Mouse (Mus musculus): ENCODE measurements around the gene Ifi204. TPM values are rescaled to one million over a fixed set of nuclear protein-coding genes. Genes with fewer than 3 reads are reported as not detected.
"Not testable (repeated sequence)": the region's sequence is repeated elsewhere in the genome, so short reads cannot be mapped to it uniquely, and the experiment has no call there.

The Ifi204 gene
- polyA plus RNA-seq, 1 experiment, result 21.3 TPM

- Histone ChIP-seq H3K27ac (ENCODE audit: control insufficient read depth, insufficient read depth, low read depth, low read length, poor library complexity) (no peak overlapping the region), H3K4me1 (ENCODE audit: control insufficient read depth, insufficient read depth, low read length) (no peaks in the 10 kb centered on the region), H3K4me3 (replicated peaks; ENCODE audit: control insufficient read depth, low read depth, low read length) (no peak overlapping the region)
- no peak for TF ChIP-seq CTCF (IDR thresholded peaks at IDR 0.05; ENCODE audit: control insufficient read depth, insufficient read depth, low read length)
- TF ChIP-seq POLR2A (IDR thresholded peaks at IDR 0.05; ENCODE audit: borderline replicate concordance, control insufficient read depth, low read depth, low read length), result no peak
These were observed 26.2 kb downstream of the Ifi204 start for GRCm38 (mm10) chr1:173740537-173740936.

- Histone ChIP-seq H3K4me1 (ENCODE audit: control insufficient read depth, insufficient read depth, low read length) (no peaks in the 10 kb centered on the region), H3K4me3 (replicated peaks; ENCODE audit: control insufficient read depth, low read depth, low read length) (no peak overlapping the region), H3K27ac (ENCODE audit: control insufficient read depth, insufficient read depth, low read depth, low read length, poor library complexity) (no peak overlapping the region)
- WGBS, result 60% methylated on average over 2 of the region's 2 CpGs
- TF ChIP-seq CTCF (IDR thresholded peaks at IDR 0.05; ENCODE audit: control insufficient read depth, insufficient read depth, low read length) (no peak), POLR2A (IDR thresholded peaks at IDR 0.05; ENCODE audit: borderline replicate concordance, control insufficient read depth, low read depth, low read length) (no peak)
These were observed 29.8 kb downstream of the Ifi204 start for GRCm38 (mm10) chr1:173736986-173737385.

- H3K4me3 ChIP-seq (replicated peaks; ENCODE audit: control insufficient read depth, low read depth, low read length); H3K27ac ChIP-seq (ENCODE audit: control insufficient read depth, insufficient read depth, low read depth, low read length, poor library complexity); H3K4me1 ChIP-seq (ENCODE audit: control insufficient read depth, insufficient read depth, low read length): not testable (repeated sequence)
- 79% methylated on average over 4 of the region's 4 CpGs for WGBS
These were observed 31.7 kb downstream of the Ifi204 start for GRCm38 (mm10) chr1:173735015-173735414.

GRCm38 (mm10) chr1:173733219-173733618 lies 33.5 kb downstream of the Ifi204 start:
- no peak for TF ChIP-seq CTCF (IDR thresholded peaks at IDR 0.05; ENCODE audit: control insufficient read depth, insufficient read depth, low read length)
- no peak for TF ChIP-seq POLR2A (IDR thresholded peaks at IDR 0.05; ENCODE audit: borderline replicate concordance, control insufficient read depth, low read depth, low read length)
- 67% methylated on average over 7 of the region's 7 CpGs for WGBS
- Histone ChIP-seq H3K4me1 (ENCODE audit: control insufficient read depth, insufficient read depth, low read length) (no peaks in the 10 kb centered on the region), H3K27ac (ENCODE audit: control insufficient read depth, insufficient read depth, low read depth, low read length, poor library complexity) (no peak overlapping the region), H3K4me3 (replicated peaks; ENCODE audit: control insufficient read depth, low read depth, low read length) (no peak overlapping the region)

Other genes starting within 250 kb of the Ifi204 start
- 1.8 and 4.9 TPM in 2 replicates for gene Ifi214, start 231.0 kb downstream of the Ifi204 start, polyA plus RNA-seq (2011; ENCODE audit: insufficient read depth, insufficient read length, low replicate concordance, missing spikeins)
- gene Ifi213, start 167.7 kb downstream of the Ifi204 start, polyA plus RNA-seq (2011; ENCODE audit: insufficient read depth, insufficient read length, low replicate concordance, missing spikeins), result 5.8 and 10.6 TPM in 2 replicates
- 14.9 and 27.3 TPM in 2 replicates for gene Ifi209, start 136.0 kb downstream of the Ifi204 start, polyA plus RNA-seq (2011; ENCODE audit: insufficient read depth, insufficient read length, low replicate concordance, missing spikeins)
- gene Ifi208, start 93.3 kb downstream of the Ifi204 start, polyA plus RNA-seq (2011; ENCODE audit: insufficient read depth, insufficient read length, low replicate concordance, missing spikeins), result 0.72 TPM in 1 of 2 replicates, not detected in the other
- 4.1 and 11.9 TPM in 2 replicates for gene Ifi207, start 25.2 kb downstream of the Ifi204 start, polyA plus RNA-seq (2011; ENCODE audit: insufficient read depth, insufficient read length, low replicate concordance, missing spikeins)
- 5.0 and 20.2 TPM in 2 replicates for gene Ifi211, start 146.1 kb upstream of the Ifi204 start, polyA plus RNA-seq (2011; ENCODE audit: insufficient read depth, insufficient read length, low replicate concordance, missing spikeins)
- gene Mndal, start 175.5 kb upstream of the Ifi204 start, polyA plus RNA-seq (2011; ENCODE audit: insufficient read depth, insufficient read length, low replicate concordance, missing spikeins), result 74.7 and 117 TPM in 2 replicates
- gene Ifi203, start 175.7 kb upstream of the Ifi204 start, polyA plus RNA-seq (2011; ENCODE audit: insufficient read depth, insufficient read length, low replicate concordance, missing spikeins), result 18.4 and 39.9 TPM in 2 replicates
- gene Ifi202b, start 215.8 kb upstream of the Ifi204 start, polyA plus RNA-seq (2011; ENCODE audit: insufficient read depth, insufficient read length, low replicate concordance, missing spikeins), result 1.5 TPM in 1 of 2 replicates, not detected in the other